Mouse (Mus musculus): ENCODE measurements around the gene Gm11983. TPM values are rescaled to one million over a fixed set of nuclear protein-coding genes. Genes with fewer than 3 reads are reported as not detected.
"Not testable (repeated sequence)": the region's sequence is repeated elsewhere in the genome, so short reads cannot be mapped to it uniquely, and the experiment has no call there.

Gm11983 gene
- polyA plus RNA-seq, 1 experiment: 0.67 TPM

DNA sequence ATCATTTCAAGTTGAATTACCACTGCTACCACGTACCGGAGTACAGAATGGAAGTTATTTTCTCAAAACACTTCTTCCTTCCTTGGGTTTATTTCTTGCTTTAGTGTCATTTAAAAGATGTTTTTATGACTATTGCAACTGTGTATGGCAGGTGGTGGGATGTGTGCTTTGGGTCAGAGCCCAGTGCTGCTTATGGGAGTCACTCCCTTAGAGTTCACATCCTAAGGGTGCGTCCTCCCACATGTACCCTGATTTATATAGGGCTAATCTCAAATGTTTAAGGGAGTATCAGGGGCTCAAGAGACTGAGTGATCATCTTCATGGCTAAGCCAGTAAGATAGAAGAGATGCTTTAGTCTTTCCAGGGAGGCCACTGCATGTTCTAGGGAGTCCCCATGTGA, 11.3 kb downstream of the Gm11983 start:
- no peaks in the 10 kb centered on the region for H3K4me1 ChIP-seq (ENCODE audit: control insufficient read depth, insufficient read depth, low read length)
- no peak for TF ChIP-seq CTCF (IDR thresholded peaks at IDR 0.05; ENCODE audit: low read depth, low read length)
- TF ChIP-seq EP300 (IDR thresholded peaks at IDR 0.05; ENCODE audit: insufficient read depth, low read depth, low read length): no peak
- no peak for TF ChIP-seq POLR2A (IDR thresholded peaks at IDR 0.05; ENCODE audit: insufficient read depth, low read length)

DNA sequence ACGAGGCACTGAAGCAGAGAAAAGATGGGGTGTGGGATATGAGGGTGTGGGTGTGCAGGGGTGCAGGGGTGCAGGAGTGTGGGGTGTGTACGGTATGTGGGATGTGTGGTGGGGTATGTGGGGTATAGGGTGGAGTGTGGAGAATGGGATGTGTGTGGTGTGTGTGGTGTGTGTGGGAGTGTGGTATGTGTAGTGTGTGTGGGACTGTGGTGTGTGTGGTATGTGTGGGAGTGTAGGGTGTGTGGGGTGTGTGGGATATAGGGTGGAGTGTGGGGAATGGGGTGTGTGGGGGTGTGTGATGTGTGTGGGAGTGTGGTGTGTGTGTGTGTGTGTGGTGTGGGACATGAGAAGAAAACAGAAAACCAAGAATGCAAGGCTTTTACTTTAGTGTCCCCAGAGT, 14.3 kb downstream of the Gm11983 start:
- Histone ChIP-seq H3K9ac (ENCODE audit: low read depth, poor library complexity, severe bottlenecking) (no peak overlapping the region), H3K27ac (ENCODE audit: insufficient read depth, low read length) (no peak overlapping the region), H3K4me1 (ENCODE audit: control insufficient read depth, insufficient read depth, low read length) (no peaks in the 10 kb centered on the region), H3K27me3 (ENCODE audit: control insufficient read depth, insufficient read depth, low read length, poor library complexity, severe bottlenecking) (no peaks in the 10 kb centered on the region), H3K36me3 (ENCODE audit: control insufficient read depth, insufficient read depth, low read length, poor library complexity, severe bottlenecking) (no peaks in the 10 kb centered on the region), H3K9me3 (replicated peaks; ENCODE audit: control insufficient read depth, insufficient read depth, low read length, poor library complexity, severe bottlenecking) (peaks cover 10% of the 10 kb centered on the region; the same call in 1 of the 2 replicates), H3K4me3 (ENCODE audit: low read depth, low read length) (no peak overlapping the region)
- no peak for TF ChIP-seq EP300 (IDR thresholded peaks at IDR 0.05; ENCODE audit: insufficient read depth, low read depth, low read length)

More for the DNA sequence above, 11.3 kb downstream of the Gm11983 start:
- no peak overlapping the region for H3K9ac ChIP-seq (ENCODE audit: low read depth, poor library complexity, severe bottlenecking)
- no peaks in the 10 kb centered on the region for H3K36me3 ChIP-seq (ENCODE audit: control insufficient read depth, insufficient read depth, low read length, poor library complexity, severe bottlenecking)
- H3K9me3 ChIP-seq (replicated peaks; ENCODE audit: control insufficient read depth, insufficient read depth, low read length, poor library complexity, severe bottlenecking): peaks cover 10% of the 10 kb centered on the region; the same call in 1 of the 2 replicates
- no peak overlapping the region for H3K27ac ChIP-seq (ENCODE audit: insufficient read depth, low read length)
- no peak overlapping the region for H3K4me3 ChIP-seq (ENCODE audit: low read depth, low read length)
- no peaks in the 10 kb centered on the region for H3K27me3 ChIP-seq (ENCODE audit: control insufficient read depth, insufficient read depth, low read length, poor library complexity, severe bottlenecking)

DNA sequence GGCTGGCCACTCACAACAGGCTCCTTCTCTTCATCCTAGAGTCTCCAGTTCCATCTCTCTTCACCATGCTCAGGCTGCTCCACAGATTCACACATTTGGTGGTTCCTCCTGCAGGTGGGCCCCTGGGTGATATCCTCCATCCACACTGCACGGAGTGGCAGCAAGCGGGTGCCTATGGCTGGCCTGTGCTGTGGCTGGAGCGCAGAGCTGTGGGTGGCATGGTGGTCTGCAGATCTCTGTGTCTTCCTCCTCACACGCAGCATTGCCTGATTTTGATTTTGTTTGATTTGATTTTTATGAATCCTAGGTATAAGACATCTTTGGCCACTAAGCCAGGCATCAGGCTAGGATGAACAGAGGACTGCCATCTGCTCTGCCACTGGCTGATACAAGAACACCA, 23.0 kb downstream of the Gm11983 start:
- Histone ChIP-seq H3K9ac (ENCODE audit: low read depth, poor library complexity, severe bottlenecking) (no peak overlapping the region), H3K4me3 (ENCODE audit: low read depth, low read length) (no peak overlapping the region), H3K9me3 (replicated peaks; ENCODE audit: control insufficient read depth, insufficient read depth, low read length, poor library complexity, severe bottlenecking) (peaks cover 4% of the 10 kb centered on the region; the same call in 1 of the 2 replicates), H3K36me3 (ENCODE audit: control insufficient read depth, insufficient read depth, low read length, poor library complexity, severe bottlenecking) (no peaks in the 10 kb centered on the region), H3K27ac (ENCODE audit: insufficient read depth, low read length) (no peak overlapping the region), H3K4me1 (ENCODE audit: control insufficient read depth, insufficient read depth, low read length) (no peaks in the 10 kb centered on the region), H3K27me3 (ENCODE audit: control insufficient read depth, insufficient read depth, low read length, poor library complexity, severe bottlenecking) (no peaks in the 10 kb centered on the region)
- no peak for TF ChIP-seq EP300 (IDR thresholded peaks at IDR 0.05; ENCODE audit: insufficient read depth, low read depth, low read length)
- TF ChIP-seq POLR2A (IDR thresholded peaks at IDR 0.05; ENCODE audit: insufficient read depth, low read length): no peak
- TF ChIP-seq CTCF (IDR thresholded peaks at IDR 0.05; ENCODE audit: low read depth, low read length): no peak

DNA sequence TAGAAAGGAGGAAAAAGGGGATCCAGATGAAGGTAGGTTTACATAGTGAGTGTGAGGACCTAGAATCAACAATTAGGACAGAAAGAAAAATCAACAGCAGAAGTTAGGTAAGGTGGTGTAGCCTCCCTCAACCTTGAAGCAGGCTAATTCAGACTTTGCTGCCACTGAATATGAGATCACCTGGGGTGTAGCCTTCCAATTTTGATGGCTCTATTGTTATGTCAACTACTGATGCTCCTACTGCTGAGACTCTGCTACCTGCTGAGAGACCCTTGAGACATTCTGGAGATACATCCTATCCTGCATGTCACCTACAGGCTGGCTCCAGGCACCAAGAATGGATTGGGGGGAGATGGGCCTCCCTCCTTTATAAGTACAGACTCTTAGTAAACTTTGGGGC, 34.6 kb downstream of the Gm11983 start:
- H3K4me3 ChIP-seq (ENCODE audit: low read depth, low read length); H3K27ac ChIP-seq (ENCODE audit: insufficient read depth, low read length); H3K4me1 ChIP-seq (ENCODE audit: control insufficient read depth, insufficient read depth, low read length); H3K9ac ChIP-seq (ENCODE audit: low read depth, poor library complexity, severe bottlenecking); H3K36me3 ChIP-seq (ENCODE audit: control insufficient read depth, insufficient read depth, low read length, poor library complexity, severe bottlenecking); H3K27me3 ChIP-seq (ENCODE audit: control insufficient read depth, insufficient read depth, low read length, poor library complexity, severe bottlenecking): not testable (repeated sequence)
- peaks cover 33% of the 10 kb centered on the region for H3K9me3 ChIP-seq (replicated peaks; ENCODE audit: control insufficient read depth, insufficient read depth, low read length, poor library complexity, severe bottlenecking)

DNA sequence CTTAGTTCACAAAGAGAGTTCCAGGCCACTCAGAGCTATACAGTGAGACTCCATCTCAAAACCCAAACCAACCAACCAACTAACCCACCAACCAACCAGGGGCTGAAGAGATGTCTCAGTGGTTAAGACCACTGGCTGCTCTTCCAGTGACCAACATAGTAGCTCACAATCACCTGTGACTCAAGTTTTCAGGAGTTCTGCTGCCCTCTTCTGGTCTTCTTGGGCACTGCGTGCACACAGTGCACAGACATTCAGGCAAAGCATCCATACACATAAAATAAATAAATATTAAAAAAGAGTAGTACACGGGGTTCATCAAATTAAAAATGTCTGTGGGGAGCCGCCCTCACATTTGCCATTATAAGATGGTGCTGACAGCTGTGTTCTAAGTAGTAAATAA, 46.8 kb downstream of the Gm11983 start:
- no peak overlapping the region for H3K9ac ChIP-seq (ENCODE audit: low read depth, poor library complexity, severe bottlenecking)

More for the DNA sequence above, 46.8 kb downstream of the Gm11983 start:
- peaks cover 29% of the 10 kb centered on the region for H3K9me3 ChIP-seq (replicated peaks; ENCODE audit: control insufficient read depth, insufficient read depth, low read length, poor library complexity, severe bottlenecking)
- H3K36me3 ChIP-seq (ENCODE audit: control insufficient read depth, insufficient read depth, low read length, poor library complexity, severe bottlenecking): no peaks in the 10 kb centered on the region
- TF ChIP-seq EP300 (IDR thresholded peaks at IDR 0.05; ENCODE audit: insufficient read depth, low read depth, low read length) (no peak), CTCF (IDR thresholded peaks at IDR 0.05; ENCODE audit: low read depth, low read length) (no peak), POLR2A (IDR thresholded peaks at IDR 0.05; ENCODE audit: insufficient read depth, low read length) (no peak)
- no peak overlapping the region for H3K4me3 ChIP-seq (ENCODE audit: low read depth, low read length)
- H3K4me1 ChIP-seq (ENCODE audit: control insufficient read depth, insufficient read depth, low read length): no peaks in the 10 kb centered on the region
- H3K27ac ChIP-seq (ENCODE audit: insufficient read depth, low read length): no peak overlapping the region
- no peaks in the 10 kb centered on the region for H3K27me3 ChIP-seq (ENCODE audit: control insufficient read depth, insufficient read depth, low read length, poor library complexity, severe bottlenecking)

Other genes starting within 250 kb of the Gm11983 start
- 0.50 and 0.90 TPM in 2 replicates for gene Nacad, start 231.6 kb downstream of the Gm11983 start, polyA plus RNA-seq (2011; ENCODE audit: insufficient read depth, insufficient read length, low read depth, missing spikeins)
- gene Tbrg4, start 211.6 kb downstream of the Gm11983 start, polyA plus RNA-seq (2011; ENCODE audit: insufficient read depth, insufficient read length, low read depth, missing spikeins): 92.5 and 97.4 TPM in 2 replicates
- gene Wap, start 199.0 kb downstream of the Gm11983 start, polyA plus RNA-seq (2011; ENCODE audit: insufficient read depth, insufficient read length, low read depth, missing spikeins): not detected in 2 replicates
- gene Ramp3, start 179.1 kb downstream of the Gm11983 start, polyA plus RNA-seq (2011; ENCODE audit: insufficient read depth, insufficient read length, low read depth, missing spikeins): 6.2 and 8.2 TPM in 2 replicates
- gene Adcy1, start 225.8 kb upstream of the Gm11983 start, polyA plus RNA-seq (2011; ENCODE audit: insufficient read depth, insufficient read length, low read depth, missing spikeins): 5.7 and 6.2 TPM in 2 replicates

All from ES-Bruce4 (cell line).